In the genomic region with DNA sequence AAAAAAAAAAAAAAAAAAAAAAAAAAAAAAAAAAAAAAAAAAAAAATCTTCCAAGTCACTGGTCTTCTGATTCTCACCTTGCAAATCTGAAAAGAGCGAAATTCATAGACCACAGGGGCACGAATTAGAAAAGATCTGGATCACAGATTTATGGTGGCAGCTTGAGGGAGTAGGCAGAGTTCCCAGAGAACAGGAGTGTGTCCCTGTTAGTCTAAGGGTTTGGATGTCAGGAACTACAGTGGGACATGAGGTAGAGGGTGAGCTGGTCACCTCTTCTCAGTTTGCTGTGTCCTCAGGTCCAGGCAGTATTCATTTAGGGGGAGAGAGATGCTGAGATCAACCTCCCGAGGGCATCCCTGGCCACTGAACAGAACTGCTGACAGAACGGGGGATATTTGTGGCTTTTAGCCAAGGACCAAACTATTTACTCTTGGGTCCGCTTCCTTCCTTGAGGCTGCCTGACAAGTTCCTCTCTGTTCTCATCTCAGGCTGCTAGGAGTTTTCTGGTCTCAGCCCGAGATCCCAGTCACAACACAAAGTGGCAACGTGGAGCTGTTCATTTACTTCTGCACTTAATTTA, we compare ENCODE assay signal across 14 mouse cellular contexts.
A peak's percentile ranks its signal among the peaks of the same experiment; 100 is the strongest.
DNase-seq lines count a peak whose midpoint lies in the region; ATAC-seq and TF ChIP-seq lines count a peak whose summit lies in the region.
"Had no signal": no experiment of that assay in that cellular context is flagged by ENCODE, and none has a peak within 500 bp of the region (broad histone marks: within the 10 kb centered on the region; RNA-seq: fewer than 3 reads in every experiment).

No protein-coding gene starts in this region.

- H3K27ac ChIP-seq in heart, embryonic 13.5 days (replicated peaks): peak overlapping the region; percentile 54
- 0 out of 2 replicates have a peak overlapping the region, but pooled peaks have one; percentile 3 for H3K27ac ChIP-seq in midbrain, embryonic 10.5 days (replicated peaks)
- H3K27ac ChIP-seq in midbrain, embryonic 13.5 days: no peak overlapping the region
- H3K27ac ChIP-seq in thymus, adult 2 months (ENCODE audit: control insufficient read depth, insufficient read depth, low read length): no peak overlapping the region
- H3K27ac ChIP-seq: hindbrain, embryonic 13.5 days; limb, embryonic 12.5 days had no signal

- WGBS in heart, embryonic 13.5 days: 38% methylated on average over 7 of the region's 7 CpGs
- WGBS in midbrain, embryonic 10.5 days: 73% methylated on average over 7 of the region's 7 CpGs
- WGBS in midbrain, embryonic 13.5 days: 63% methylated on average over 7 of the region's 7 CpGs
- 40% methylated on average over 7 of the region's 7 CpGs for WGBS in thymus, adult 2 months

- H3K9ac ChIP-seq in heart, embryonic 13.5 days: 0 out of 2 replicates have a peak overlapping the region, but pooled peaks have one; percentile 28
- H3K9ac ChIP-seq in midbrain, embryonic 13.5 days (replicated peaks): no peak overlapping the region
- H3K9ac ChIP-seq: hindbrain, embryonic 13.5 days; limb, embryonic 12.5 days had no signal

- no peaks in the 10 kb centered on the region for H3K9me3 ChIP-seq in heart, embryonic 13.5 days
- H3K9me3 ChIP-seq in midbrain, embryonic 10.5 days (replicated peaks): no peaks in the 10 kb centered on the region
- no peaks in the 10 kb centered on the region for H3K9me3 ChIP-seq in midbrain, embryonic 13.5 days
- H3K9me3 ChIP-seq: hindbrain, embryonic 13.5 days; limb, embryonic 12.5 days had no signal

- no peak overlapping the region for H3K4me2 ChIP-seq in heart, embryonic 13.5 days
- H3K4me2 ChIP-seq in midbrain, embryonic 13.5 days (replicated peaks): no peak overlapping the region
- H3K4me2 ChIP-seq: hindbrain, embryonic 13.5 days; limb, embryonic 12.5 days had no signal

- DNase-seq in heart, adult 18-20 months: no peak
- no peak for DNase-seq in midbrain, embryonic 10.5 days (ENCODE audit: low spot score)
- peak; percentile 53 for DNase-seq in kidney, postnatal 14 days
- DNase-seq in lung, postnatal 4 days: peak; percentile 30 to 34
- no peak for DNase-seq in thymus, adult 2 months
- DNase-seq: adrenal gland, postnatal 36 days; cerebellum, adult 9-11 months; retina, postnatal 1 day; thymus, postnatal 4 days had no signal

- H3K27me3 ChIP-seq in heart, embryonic 13.5 days (replicated peaks): no peaks in the 10 kb centered on the region
- H3K27me3 ChIP-seq in midbrain, embryonic 10.5 days (ENCODE audit: low read depth, poor library complexity, severe bottlenecking): peaks cover 68% of the 10 kb centered on the region
- peaks cover 40% of the 10 kb centered on the region for H3K27me3 ChIP-seq in midbrain, embryonic 13.5 days
- no peaks in the 10 kb centered on the region for H3K27me3 ChIP-seq in thymus, adult 2 months (ENCODE audit: control insufficient read depth, insufficient read depth, low read length)
- H3K27me3 ChIP-seq: limb, embryonic 12.5 days had no signal

- ATAC-seq in heart, embryonic 13.5 days (ENCODE audit: extremely low read depth, insufficient number of reproducible peaks, low FRiP score, low TSS enrichment): no peak
- no peak for ATAC-seq in midbrain, embryonic 13.5 days

- H3K4me1 ChIP-seq in heart, embryonic 13.5 days: peaks cover 92% of the 10 kb centered on the region
- H3K4me1 ChIP-seq in midbrain, embryonic 10.5 days: peaks cover 31% of the 10 kb centered on the region
- H3K4me1 ChIP-seq in midbrain, embryonic 13.5 days (replicated peaks): peaks cover 10% of the 10 kb centered on the region
- H3K4me1 ChIP-seq in thymus, adult 2 months (replicated peaks; ENCODE audit: control insufficient read depth, insufficient read depth, low read length): peaks cover 54% of the 10 kb centered on the region

- no peak for TF ChIP-seq POLR2A in thymus, adult 2 months (IDR thresholded peaks at IDR 0.05; ENCODE audit: control insufficient read depth, extremely low read depth, insufficient read depth, low read length, poor library complexity)

- H3K36me3 ChIP-seq in heart, embryonic 13.5 days: no peaks in the 10 kb centered on the region
- no peaks in the 10 kb centered on the region for H3K36me3 ChIP-seq in midbrain, embryonic 10.5 days
- no peaks in the 10 kb centered on the region for H3K36me3 ChIP-seq in midbrain, embryonic 13.5 days
- H3K36me3 ChIP-seq in thymus, adult 2 months (ENCODE audit: control insufficient read depth, insufficient read depth, low read length): no peaks in the 10 kb centered on the region
- H3K36me3 ChIP-seq: hindbrain, embryonic 13.5 days; limb, embryonic 12.5 days had no signal

- H3K4me3 ChIP-seq in heart, embryonic 13.5 days: no peak overlapping the region
- no peak overlapping the region for H3K4me3 ChIP-seq in midbrain, embryonic 10.5 days
- no peak overlapping the region for H3K4me3 ChIP-seq in midbrain, embryonic 13.5 days (replicated peaks)
- H3K4me3 ChIP-seq in thymus, adult 2 months (ENCODE audit: control insufficient read depth, insufficient read depth, low read length): no peak overlapping the region
- H3K4me3 ChIP-seq: erythroblast, embryonic 14.5 days; hindbrain, embryonic 13.5 days; limb, embryonic 12.5 days had no signal

- no peak for TF ChIP-seq CTCF in thymus, adult 2 months (IDR thresholded peaks at IDR 0.05; ENCODE audit: borderline replicate concordance, control insufficient read depth, extremely low read depth, insufficient read depth, low read length, poor library complexity)

Comparison
In these comparisons a context has a peak if more than half of its experiments do, and no peak if none do; other contexts are left out.
1. H3K27ac ChIP-seq: peak in heart, embryonic 13.5 days (single experiment) and midbrain, embryonic 10.5 days (single experiment); none in midbrain, embryonic 13.5 days (single experiment) and thymus, adult 2 months (single experiment).
2. DNase-seq: peak in kidney, postnatal 14 days (single experiment) and lung, postnatal 4 days (2 of 2); none in heart, adult 18-20 months (0 of 2), midbrain, embryonic 10.5 days (single experiment) and thymus, adult 2 months (single experiment).